Comparison of ENCODE assay signal across 8 mouse cellular contexts in genomic region chr6:52270494-52271480, GRCm38 (mm10). TPM values are rescaled to one million over a fixed set of nuclear protein-coding genes. Genes with fewer than 3 reads are reported as not detected.
DNase-seq lines count a peak whose midpoint lies in the region; ATAC-seq and TF ChIP-seq lines count a peak whose summit lies in the region.

No protein-coding gene starts in this region.

- WGBS in thymus, adult 2 months = 29% methylated on average over 23 of the region's 23 CpGs
- 20% methylated on average over 23 of the region's 23 CpGs for WGBS in bone marrow, adult 2 months
- WGBS in limb, embryonic 15.5 days = 11% methylated on average over 23 of the region's 23 CpGs

- H3K27me3 ChIP-seq in thymus, adult 2 months (ENCODE audit: control insufficient read depth, insufficient read depth, low read length) = peaks cover 45% of the 10 kb centered on the region
- H3K27me3 ChIP-seq in limb, embryonic 15.5 days = peaks cover 81% of the 10 kb centered on the region

- H3K4me2 ChIP-seq in limb, embryonic 15.5 days = peak overlapping the region; percentile 35

- H3K9ac ChIP-seq in limb, embryonic 15.5 days = no peak overlapping the region

- H3K4me3 ChIP-seq in thymus, adult 2 months (ENCODE audit: control insufficient read depth, insufficient read depth, low read length) = no peak overlapping the region
- H3K4me3 ChIP-seq in bone marrow, adult 2 months (replicated peaks; ENCODE audit: control insufficient read depth, low read depth, low read length) = no peak overlapping the region
- H3K4me3 ChIP-seq in limb, embryonic 15.5 days = no peak overlapping the region

- TF ChIP-seq POLR2A in thymus, adult 2 months (IDR thresholded peaks at IDR 0.05; ENCODE audit: control insufficient read depth, extremely low read depth, insufficient read depth, low read length, poor library complexity) = no peak
- no peak for TF ChIP-seq POLR2A in bone marrow, adult 2 months (IDR thresholded peaks at IDR 0.05; ENCODE audit: borderline replicate concordance, control insufficient read depth, low read depth, low read length)

- H3K27ac ChIP-seq in thymus, adult 2 months (ENCODE audit: control insufficient read depth, insufficient read depth, low read length) = no peak overlapping the region
- no peak overlapping the region for H3K27ac ChIP-seq in bone marrow, adult 2 months (ENCODE audit: control insufficient read depth, insufficient read depth, low read depth, low read length, poor library complexity)
- H3K27ac ChIP-seq in limb, embryonic 15.5 days = no peak overlapping the region

- peak; percentile 67 for DNase-seq in thymus, adult 2 months
- no peak for DNase-seq in thymus, adult 18-20 months
- peak; percentile 20 to 85 for DNase-seq in frontal cortex, adult 2 months (ENCODE audit: extremely low spot score in 1 of 2, low spot score in 1 of 2)
- peak; percentile 78 for DNase-seq in kidney, adult 9 months
- peak; percentile 87 for DNase-seq in retina, embryonic 14.5 days (ENCODE audit: low spot score)
- no peak for DNase-seq in spleen, postnatal 36 days (ENCODE audit: low spot score in 2 of 2)

- no peak for ATAC-seq in limb, embryonic 15.5 days (ENCODE audit: insufficient number of reproducible peaks, low FRiP score, low TSS enrichment, low read depth)

- H3K4me1 ChIP-seq in thymus, adult 2 months (replicated peaks; ENCODE audit: control insufficient read depth, insufficient read depth, low read length) = no peaks in the 10 kb centered on the region
- no peaks in the 10 kb centered on the region for H3K4me1 ChIP-seq in bone marrow, adult 2 months (ENCODE audit: control insufficient read depth, insufficient read depth, low read length)
- H3K4me1 ChIP-seq in limb, embryonic 15.5 days = peaks cover 21% of the 10 kb centered on the region

- no peaks in the 10 kb centered on the region for H3K9me3 ChIP-seq in limb, embryonic 15.5 days

- H3K36me3 ChIP-seq in thymus, adult 2 months (ENCODE audit: control insufficient read depth, insufficient read depth, low read length) = no peaks in the 10 kb centered on the region
- H3K36me3 ChIP-seq in limb, embryonic 15.5 days = no peaks in the 10 kb centered on the region

- TF ChIP-seq CTCF in thymus, adult 2 months (IDR thresholded peaks at IDR 0.05; ENCODE audit: borderline replicate concordance, control insufficient read depth, extremely low read depth, insufficient read depth, low read length, poor library complexity) = peak; percentile 36; the same call in 1 of the 2 replicates
- TF ChIP-seq CTCF in bone marrow, adult 2 months (IDR thresholded peaks at IDR 0.05; ENCODE audit: control insufficient read depth, insufficient read depth, low read length) = peak; percentile 32; the same call in 1 of the 2 replicates

RNA-seq across cellular contexts. Expression of gene Hoxa13, which starts 10.1 kb away (rescaled TPM):
- polyA plus RNA-seq in thymus, adult 2 months (2012; rRNA removed) = not detected in 2 replicates
- not detected in 2 replicates for polyA plus RNA-seq in bone marrow, adult 2 months (2011; ENCODE audit: insufficient read depth, insufficient read length, low replicate concordance, missing spikeins)
- not detected in 2 replicates for polyA plus RNA-seq in frontal cortex, adult 2 months (2012; rRNA removed)
- polyA plus RNA-seq in limb, embryonic 15.5 days (2015; fragmentation: Nextera tagmentation; extraction: Ambion mirVana) = 11.0 and 17.4 TPM in 2 replicates

RNA-seq across cellular contexts. Expression of gene Hoxa11, which starts 25.2 kb away (rescaled TPM):
- not detected in 2 replicates for polyA plus RNA-seq in thymus, adult 2 months (2012; rRNA removed)
- 1.3 TPM in 1 of 2 replicates, not detected in the other for polyA plus RNA-seq in bone marrow, adult 2 months (2011; ENCODE audit: insufficient read depth, insufficient read length, low replicate concordance, missing spikeins)
- 0.04 and 0.21 TPM in 2 replicates for polyA plus RNA-seq in frontal cortex, adult 2 months (2012; rRNA removed)
- 23.3 and 33.4 TPM in 2 replicates for polyA plus RNA-seq in limb, embryonic 15.5 days (2015; fragmentation: Nextera tagmentation; extraction: Ambion mirVana)

RNA-seq across cellular contexts. Expression of gene Hoxa10, which starts 30.1 kb away (rescaled TPM):
- polyA plus RNA-seq in thymus, adult 2 months (2012; rRNA removed) = not detected in 2 replicates
- 0.93 and 1.6 TPM in 2 replicates for polyA plus RNA-seq in bone marrow, adult 2 months (2011; ENCODE audit: insufficient read depth, insufficient read length, low replicate concordance, missing spikeins)
- polyA plus RNA-seq in frontal cortex, adult 2 months (2012; rRNA removed) = 0.27 TPM in 1 of 2 replicates, not detected in the other
- polyA plus RNA-seq in limb, embryonic 15.5 days (2015; fragmentation: Nextera tagmentation; extraction: Ambion mirVana) = 86.8 and 108 TPM in 2 replicates

RNA-seq across cellular contexts. Expression of gene Hoxa9, which starts 39.9 kb away (rescaled TPM):
- 0.26 and 0.56 TPM in 2 replicates for polyA plus RNA-seq in thymus, adult 2 months (2012; rRNA removed)
- 2.2 and 3.8 TPM in 2 replicates for polyA plus RNA-seq in bone marrow, adult 2 months (2011; ENCODE audit: insufficient read depth, insufficient read length, low replicate concordance, missing spikeins)
- polyA plus RNA-seq in frontal cortex, adult 2 months (2012; rRNA removed) = not detected in 2 replicates
- 30.8 and 34.0 TPM in 2 replicates for polyA plus RNA-seq in limb, embryonic 15.5 days (2015; fragmentation: Nextera tagmentation; extraction: Ambion mirVana)

RNA-seq across cellular contexts. Expression of gene Evx1, which starts 42.5 kb away (rescaled TPM):
- not detected in 2 replicates for polyA plus RNA-seq in thymus, adult 2 months (2012; rRNA removed)
- not detected in 2 replicates for polyA plus RNA-seq in bone marrow, adult 2 months (2011; ENCODE audit: insufficient read depth, insufficient read length, low replicate concordance, missing spikeins)
- not detected in 2 replicates for polyA plus RNA-seq in frontal cortex, adult 2 months (2012; rRNA removed)
- 0.19 and 0.59 TPM in 2 replicates for polyA plus RNA-seq in limb, embryonic 15.5 days (2015; fragmentation: Nextera tagmentation; extraction: Ambion mirVana)

Comparison
In these comparisons a context has a peak if more than half of its experiments do, and no peak if none do; other contexts are left out.
1. DNase-seq: peak in thymus, adult 2 months (single experiment), frontal cortex, adult 2 months (2 of 2), kidney, adult 9 months (single experiment) and retina, embryonic 14.5 days (single experiment); none in thymus, adult 18-20 months (0 of 2) and spleen, postnatal 36 days (0 of 2).
2. RNA of gene Hoxa11, which starts 25.2 kb away (polyA plus RNA-seq): 23.3 to 33.4 TPM in limb, embryonic 15.5 days; 1.3 TPM in bone marrow, adult 2 months, 0.04 to 0.21 TPM in frontal cortex, adult 2 months and not detected in thymus, adult 2 months; every median in the first group is over 10 times any median in the second.
3. RNA of gene Hoxa10, which starts 30.1 kb away (polyA plus RNA-seq): 86.8 to 108 TPM in limb, embryonic 15.5 days; 0.93 to 1.6 TPM in bone marrow, adult 2 months, 0.27 TPM in frontal cortex, adult 2 months and not detected in thymus, adult 2 months; every median in the first group is over 10 times any median in the second.